Mouse (Mus musculus): ENCODE measurements around the gene Pou2f1. TPM values are rescaled to one million over a fixed set of nuclear protein-coding genes. Genes with fewer than 3 reads are reported as not detected.
A peak's percentile ranks its signal among the peaks of the same experiment; 100 is the strongest.

The Pou2f1 gene
- total RNA-seq, 2 experiments from 2014 or later = 18.0 to 22.8 TPM

GRCm38 (mm10) chr1:165976672-165977448 is 25.6 kb downstream of the Pou2f1 start:
- TF ChIP-seq CTCF (IDR thresholded peaks at IDR 0.05) = no peak
- Histone ChIP-seq H3K27ac (no peak overlapping the region), H3K4me3 (no peak overlapping the region)
- no peak for DNase-seq (ENCODE audit: extremely low spot score in 1 of 2, low spot score in 2 of 2)
- intact Hi-C loops (cut with DNase I) = no loop called here

GRCm38 (mm10) chr1:165969001-165969690 is 33.3 kb downstream of the Pou2f1 start:
- H3K27ac ChIP-seq = no peak overlapping the region
- DNase-seq (ENCODE audit: extremely low spot score in 1 of 2, low spot score in 2 of 2) = no peak
- intact Hi-C loops (cut with DNase I) = loop anchor here (2.0 to 5.0 kb wide), 2 partner anchors 57 to 116 kb away; no protein-coding TSS in a partner anchor
- no peak overlapping the region for H3K4me3 ChIP-seq
- TF ChIP-seq CTCF (IDR thresholded peaks at IDR 0.05) = no peak

GRCm38 (mm10) chr1:165967027-165967654 is 35.3 kb downstream of the Pou2f1 start:
- Histone ChIP-seq H3K4me3 (no peak overlapping the region), H3K27ac (no peak overlapping the region)
- TF ChIP-seq CTCF (IDR thresholded peaks at IDR 0.05) = peak; percentile 87
- peak; percentile 46 to 54 for DNase-seq (ENCODE audit: extremely low spot score in 1 of 2, low spot score in 2 of 2)
- intact Hi-C loops (cut with DNase I) = loop anchor here (2.0 to 5.0 kb wide), 2 partner anchors 55 to 192 kb away; no protein-coding TSS in a partner anchor

- no peak overlapping the region for H3K27ac ChIP-seq
- intact Hi-C loops (cut with DNase I) = loop anchor here (2.0 to 5.0 kb wide), 2 partner anchors 54 to 192 kb away; no protein-coding TSS in a partner anchor
- H3K4me3 ChIP-seq = no peak overlapping the region
- DNase-seq (ENCODE audit: extremely low spot score in 1 of 2, low spot score in 2 of 2) = no peak
- no peak for TF ChIP-seq CTCF (IDR thresholded peaks at IDR 0.05)
Measured at GRCm38 (mm10) chr1:165966156-165966914, 36.1 kb downstream of the Pou2f1 start.

- intact Hi-C loops (cut with DNase I) = no loop called here
- DNase-seq (ENCODE audit: extremely low spot score in 1 of 2, low spot score in 2 of 2) = no peak
- TF ChIP-seq CTCF (IDR thresholded peaks at IDR 0.05) = no peak
- Histone ChIP-seq H3K4me3 (no peak overlapping the region), H3K27ac (no peak overlapping the region)
Measured at GRCm38 (mm10) chr1:165961676-165962364, 40.7 kb downstream of the Pou2f1 start.

GRCm38 (mm10) chr1:165958159-165958558 is 44.3 kb downstream of the Pou2f1 start:
- no peak for DNase-seq (ENCODE audit: extremely low spot score in 1 of 2, low spot score in 2 of 2)
- Histone ChIP-seq H3K4me3 (no peak overlapping the region), H3K27ac (no peak overlapping the region)
- intact Hi-C loops (cut with DNase I) = no loop called here
- TF ChIP-seq CTCF (IDR thresholded peaks at IDR 0.05) = no peak

GRCm38 (mm10) chr1:165948214-165948813 is 54.2 kb downstream of the Pou2f1 start:
- H3K4me3 ChIP-seq = no peak overlapping the region
- no peak overlapping the region for H3K27ac ChIP-seq
- TF ChIP-seq CTCF (IDR thresholded peaks at IDR 0.05) = no peak
- DNase-seq (ENCODE audit: extremely low spot score in 1 of 2, low spot score in 2 of 2) = no peak
- intact Hi-C loops (cut with DNase I) = no loop called here

- intact Hi-C loops (cut with DNase I) = no loop called here
- H3K4me3 ChIP-seq = no peak overlapping the region
- H3K27ac ChIP-seq = no peak overlapping the region
- DNase-seq (ENCODE audit: extremely low spot score in 1 of 2, low spot score in 2 of 2) = no peak
- no peak for TF ChIP-seq CTCF (IDR thresholded peaks at IDR 0.05)
Measured at GRCm38 (mm10) chr1:165943270-165943669, 59.2 kb downstream of the Pou2f1 start.

- intact Hi-C loops (cut with DNase I) = no loop called here
- Histone ChIP-seq H3K27ac (peak overlapping the region; percentile 64; the same call in 1 of the 2 replicates), H3K4me3 (no peak overlapping the region)
- no peak for TF ChIP-seq CTCF (IDR thresholded peaks at IDR 0.05)
- no peak for DNase-seq (ENCODE audit: extremely low spot score in 1 of 2, low spot score in 2 of 2)
Measured at GRCm38 (mm10) chr1:165935466-165935818, 67.0 kb downstream of the Pou2f1 start.

GRCm38 (mm10) chr1:165934648-165935465 is 67.6 kb downstream of the Pou2f1 start:
- intact Hi-C loops (cut with DNase I) = no loop called here
- no peak for TF ChIP-seq CTCF (IDR thresholded peaks at IDR 0.05)

More at GRCm38 (mm10) chr1:165934648-165935465, 67.6 kb downstream of the Pou2f1 start:
- Histone ChIP-seq H3K27ac (peak overlapping the region; percentile 78), H3K4me3 (peak overlapping the region; percentile 21)
- DNase-seq (ENCODE audit: extremely low spot score in 1 of 2, low spot score in 2 of 2) = peak in 1 of 2 experiments; percentile 21
